Mouse (Mus musculus): ENCODE measurements at regions not wholly inside any gene's neighbourhood (a gene's known extent, or its start where the extent isn't known, plus 50 kb on each side); places are given as distances from the start of the nearest gene placed in this dataset.

DNA sequence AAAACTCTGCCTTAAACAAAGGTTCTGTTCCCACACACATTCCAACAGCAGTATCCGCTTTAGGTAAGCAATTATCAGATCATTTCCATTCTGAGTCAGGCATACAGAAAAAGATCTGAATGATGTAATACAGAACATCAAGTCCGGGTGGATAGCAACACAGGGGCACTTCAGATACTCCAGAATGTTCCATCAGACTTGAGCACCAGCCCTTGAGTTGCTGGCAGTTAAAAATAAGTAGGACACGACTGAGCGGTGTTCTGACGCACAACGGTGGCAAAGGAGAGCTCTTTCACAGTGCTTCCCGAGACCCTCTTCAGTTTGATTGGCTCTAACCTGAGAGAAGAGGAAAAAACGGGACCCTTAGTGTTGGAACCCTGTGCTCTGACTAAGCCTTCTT, 138.2 kb upstream of the Il12b start:
- TF ChIP-seq POLR2A (IDR thresholded peaks at IDR 0.05; ENCODE audit: control insufficient read depth, low read depth, low read length) (no peak), CTCF (IDR thresholded peaks at IDR 0.05; ENCODE audit: control insufficient read depth, insufficient read depth, insufficient replicate concordance, low read depth, low read length) (no peak)
